Mouse (Mus musculus) cerebellum, adult 11-12 months (tissue): ENCODE measurements at regions not wholly inside any gene's neighbourhood (a gene's known extent, or its start where the extent isn't known, plus 50 kb on each side); places are given as distances from the start of the nearest gene placed in this dataset.

Experiments
- DNase-seq: peaks from one replicate; pipeline ENCODE4 v3.0.0; 2022

DNA sequence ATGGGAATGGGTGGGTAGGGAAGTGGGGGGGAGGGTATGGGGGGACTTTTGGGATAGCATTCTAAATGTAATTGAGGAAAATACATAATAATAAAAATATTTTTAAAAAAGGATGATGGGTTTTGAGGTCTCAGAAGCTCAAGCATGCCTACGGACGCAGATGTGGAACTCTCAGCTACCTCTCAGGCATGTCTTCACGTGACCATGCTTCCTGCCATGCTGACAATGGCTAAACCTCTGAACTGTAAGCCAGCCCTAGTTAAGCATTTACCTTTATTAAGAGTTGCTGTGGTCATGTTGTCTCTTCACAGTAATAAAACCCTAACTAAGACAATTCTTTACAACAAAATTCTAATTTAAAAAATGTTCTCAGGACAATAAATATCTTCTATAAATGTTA lies 80.0 kb downstream of the Tex36 start:
- DNase-seq = no peak

DNA sequence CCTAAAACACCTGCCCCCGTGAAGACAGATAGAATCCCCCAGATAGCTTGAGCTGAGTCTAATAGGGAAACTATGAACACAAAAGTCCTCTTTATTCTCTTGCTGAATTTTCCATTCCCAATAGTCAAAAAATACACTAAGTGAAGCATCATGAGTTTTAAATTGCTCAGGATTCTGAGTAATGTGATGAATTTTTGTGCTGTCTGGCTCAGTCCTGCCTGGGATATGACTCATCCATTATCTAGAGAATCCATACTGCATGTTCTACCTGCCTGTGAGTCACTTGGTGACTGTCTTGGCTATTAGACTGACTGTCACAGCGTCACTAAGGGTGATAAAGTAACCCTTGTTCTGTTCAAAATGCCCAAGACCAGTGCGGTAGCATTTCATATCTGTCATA lies 83.0 kb downstream of the Tex36 start:
- no peak for DNase-seq

GRCm38 (mm10) chr7:133517576-133517975 lies 84.4 kb downstream of the Tex36 start:
- DNase-seq = no peak

- no peak for DNase-seq
Measured at GRCm38 (mm10) chr7:133510926-133511325, 91.0 kb downstream of the Tex36 start.

DNA sequence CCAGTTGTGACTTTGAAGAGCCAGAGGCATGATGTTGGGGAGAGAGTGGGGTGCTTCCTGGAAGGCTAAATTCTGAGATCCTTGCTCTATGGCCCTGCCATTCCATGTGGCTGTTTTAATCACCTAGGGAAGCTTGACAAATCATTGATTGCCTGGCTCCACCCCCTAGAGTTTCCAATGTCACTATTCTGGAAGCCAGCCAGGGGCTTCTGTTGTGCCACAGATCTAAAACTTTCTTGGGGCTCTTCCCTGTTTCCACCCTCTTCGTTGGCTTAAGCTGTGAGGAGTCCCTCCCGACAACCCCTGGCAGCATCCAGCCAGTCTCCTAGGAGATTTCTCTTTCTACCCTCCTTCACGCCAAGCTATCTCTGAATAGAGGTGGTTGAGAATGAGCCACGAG lies 92.5 kb downstream of the Tex36 start:
- DNase-seq = no peak

GRCm38 (mm10) chr7:133508370-133509012 lies 93.5 kb downstream of the Tex36 start:
- DNase-seq = no peak

DNA sequence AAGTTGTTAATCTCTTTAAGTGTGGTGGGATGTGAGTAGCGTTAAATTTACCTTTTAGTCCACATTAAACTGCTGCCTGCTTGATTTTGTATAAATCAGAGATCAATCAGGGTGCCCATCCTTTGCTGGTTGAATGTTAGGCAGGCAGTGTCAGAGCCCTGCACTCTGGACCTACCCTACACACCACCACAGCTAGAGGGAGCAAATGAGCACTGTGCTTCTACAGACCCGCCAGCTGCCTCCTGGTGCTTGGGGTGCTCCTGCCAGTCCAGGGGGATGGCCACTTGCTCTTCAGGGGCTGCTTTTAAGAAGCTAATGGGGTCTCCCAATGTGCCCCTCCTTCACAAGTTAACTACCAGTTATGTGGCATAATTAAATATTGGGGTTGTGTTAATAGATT lies 96.3 kb downstream of the Tex36 start:
- DNase-seq = no peak

GRCm38 (mm10) chr7:133503946-133504345 lies 98.0 kb downstream of the Tex36 start:
- no peak for DNase-seq

DNA sequence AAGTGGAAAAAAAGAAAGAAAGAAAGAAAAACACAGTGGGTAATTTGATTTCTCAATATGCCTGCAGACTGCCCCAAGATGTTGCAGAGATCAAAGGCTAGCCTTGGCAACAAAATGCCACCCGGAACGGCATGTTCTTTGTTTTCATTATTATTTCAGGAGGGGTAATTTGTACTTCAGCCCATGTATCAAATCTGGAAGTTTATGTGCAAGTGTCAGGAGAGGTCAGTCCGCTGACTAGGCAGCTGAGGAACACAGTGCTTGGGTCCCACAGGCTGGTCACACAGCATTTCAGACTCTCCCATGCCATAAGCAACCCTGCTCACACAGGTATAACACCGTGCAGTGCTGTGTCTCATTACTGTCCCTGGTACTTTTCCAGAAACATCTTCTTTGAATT lies 99.2 kb downstream of the Tex36 start:
- DNase-seq = no peak

DNA sequence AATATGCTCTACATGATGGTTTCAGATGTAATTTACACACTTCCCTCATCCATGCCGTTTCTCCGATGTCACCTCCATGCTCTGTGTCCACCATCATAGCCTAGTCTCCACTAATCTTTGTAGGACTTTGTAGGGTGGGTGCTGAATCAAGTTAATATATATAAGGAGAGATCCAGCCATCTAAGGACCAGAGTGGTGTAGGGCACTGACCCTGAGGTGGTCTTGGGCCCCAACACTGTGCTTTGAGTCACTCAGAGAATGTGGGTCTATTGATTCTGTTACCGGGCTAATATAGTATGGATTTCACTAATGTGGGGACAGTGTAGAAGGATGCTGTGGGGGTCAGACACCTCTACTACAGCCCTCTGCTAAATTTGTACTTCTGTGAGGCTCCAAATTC lies 104.4 kb downstream of the Tex36 start:
- no peak for DNase-seq

- DNase-seq = no peak
Measured at GRCm38 (mm10) chr7:133494982-133495550, 106.9 kb downstream of the Tex36 start.

DNA sequence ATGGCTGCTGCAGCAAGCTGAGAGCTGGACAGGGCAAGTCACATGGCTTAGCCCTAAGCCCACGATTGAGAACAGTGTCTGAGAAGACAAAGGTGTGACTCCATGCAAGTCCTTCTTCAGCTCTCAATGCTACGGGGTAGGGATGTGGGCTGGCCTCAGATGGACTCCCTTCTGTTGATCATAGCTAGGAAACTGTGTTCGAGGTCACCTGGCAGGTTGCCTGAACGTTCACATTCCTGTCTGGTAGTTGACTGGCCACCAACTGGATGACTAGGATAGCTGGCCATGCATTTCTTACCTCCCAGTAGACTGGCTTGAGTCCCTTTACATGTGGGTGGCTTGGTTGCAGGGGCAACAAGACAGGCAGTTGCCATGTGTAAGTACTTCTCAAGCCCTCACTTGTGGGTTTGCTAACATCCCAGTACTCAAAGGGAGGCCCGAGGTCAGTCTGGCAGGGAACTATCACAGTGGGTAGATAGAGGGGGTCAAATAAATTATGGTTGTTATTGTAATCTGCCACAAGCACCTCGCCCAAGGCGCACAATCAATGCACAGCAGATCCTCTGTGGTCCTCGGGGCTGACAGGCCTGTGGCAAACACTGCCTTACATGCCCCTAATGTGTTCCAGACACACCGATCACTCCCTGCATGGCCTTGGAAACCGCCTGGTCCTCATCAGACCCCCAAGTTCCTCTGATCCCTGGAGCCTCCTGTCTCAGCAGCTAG lies 107.5 kb downstream of the Tex36 start:
- DNase-seq = no peak

DNA sequence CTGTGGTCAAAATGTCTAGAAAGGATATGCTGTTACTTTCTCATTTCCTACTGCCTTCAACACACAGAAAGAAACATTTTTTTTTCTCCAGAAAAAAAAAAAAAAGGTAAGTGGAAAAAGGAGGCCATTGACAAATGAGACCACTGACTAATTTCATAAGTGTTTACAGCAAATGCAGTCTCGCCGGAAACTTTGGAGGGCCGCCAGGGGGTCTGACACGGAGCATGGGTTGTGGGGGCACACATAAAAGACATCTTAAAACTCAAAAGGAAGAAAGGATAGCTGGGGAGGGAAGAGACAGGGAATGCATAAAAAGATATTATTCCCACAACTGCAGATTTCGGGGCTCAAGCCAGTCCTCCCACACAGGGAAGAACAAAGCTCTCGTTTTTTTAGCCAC lies 109.3 kb downstream of the Tex36 start:
- no peak for DNase-seq

DNA sequence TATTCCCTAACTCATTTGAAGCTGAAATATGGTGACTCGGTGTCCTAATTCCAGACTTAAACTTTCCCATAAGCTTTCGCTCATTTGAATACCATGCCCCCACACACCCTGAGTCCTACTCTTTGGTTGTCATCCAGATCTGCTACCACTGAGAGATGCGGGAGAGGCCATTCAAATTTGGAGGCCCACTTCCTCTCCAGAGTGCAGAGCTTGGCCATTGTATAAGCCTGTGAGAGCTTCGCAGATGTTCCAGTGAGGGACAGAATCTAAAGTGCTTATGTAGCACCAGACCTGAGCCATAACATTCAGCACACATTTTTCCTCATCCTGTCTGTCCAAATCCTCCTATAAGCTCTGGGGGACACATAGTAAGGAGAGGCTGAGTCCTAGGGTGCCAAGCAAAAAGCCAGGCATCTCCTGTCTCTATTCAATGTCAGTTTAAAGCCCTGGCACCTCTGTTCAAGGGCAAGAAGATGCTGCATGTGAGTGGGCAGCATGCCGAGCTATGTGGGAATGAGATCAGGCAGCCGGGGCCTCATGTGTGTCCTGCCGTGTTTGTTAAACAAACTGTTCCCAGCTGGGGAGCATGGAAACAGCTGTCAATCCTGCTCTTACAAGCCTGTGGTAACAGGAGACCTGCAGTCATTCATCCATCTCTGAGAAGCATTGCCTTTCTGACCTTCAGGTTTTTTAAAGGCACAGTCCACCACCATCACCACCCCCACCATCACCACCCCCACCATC lies 113.9 kb downstream of the Tex36 start:
- DNase-seq = no peak

DNA sequence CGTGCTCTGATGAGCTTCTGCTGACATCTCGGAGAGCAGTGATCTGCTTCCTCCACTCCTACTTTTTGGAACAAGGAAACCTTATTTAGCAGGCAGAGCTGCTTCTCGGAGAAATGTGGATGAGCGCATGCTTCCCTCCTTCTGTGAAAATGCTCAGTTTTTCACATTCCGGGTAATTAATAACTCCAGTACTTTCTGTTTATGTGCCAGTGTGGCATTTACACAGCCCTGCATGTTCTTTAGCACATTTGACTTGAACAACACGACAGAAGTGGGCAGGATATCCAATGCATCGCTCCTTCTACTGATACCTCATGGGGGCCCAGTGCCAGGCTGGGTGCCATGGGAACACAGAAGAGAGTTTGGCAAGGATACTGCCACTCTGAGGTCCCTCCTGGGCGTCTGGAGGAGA lies 117.5 kb downstream of the Tex36 start:
- no peak for DNase-seq

GRCm38 (mm10) chr7:133481529-133481928 lies 120.4 kb downstream of the Tex36 start:
- DNase-seq = no peak

DNA sequence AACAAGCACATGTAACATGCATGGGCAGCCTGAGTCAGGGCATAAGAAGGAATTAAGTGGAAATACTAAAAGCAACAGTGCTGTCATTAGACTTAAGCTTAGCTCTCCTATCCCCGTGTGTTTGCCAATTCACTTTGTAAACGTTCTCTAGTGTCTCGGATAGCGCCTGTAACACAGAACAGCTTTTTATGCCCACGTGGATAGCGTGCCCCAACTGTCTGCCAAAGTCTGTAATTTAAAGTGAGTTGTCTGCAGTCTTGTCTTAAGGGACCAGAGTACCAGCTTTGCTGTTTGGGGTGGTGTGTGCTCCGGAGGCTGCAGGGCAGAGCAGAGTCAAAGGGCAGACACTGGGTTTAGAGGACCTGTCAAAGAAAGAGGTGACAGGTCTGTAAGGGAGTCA lies 122.3 kb downstream of the Tex36 start:
- DNase-seq = no peak

- DNase-seq = no peak
Measured at GRCm38 (mm10) chr7:133477933-133478332, 124.0 kb downstream of the Tex36 start.

GRCm38 (mm10) chr7:133477221-133477620 lies 124.7 kb downstream of the Tex36 start:
- no peak for DNase-seq

DNA sequence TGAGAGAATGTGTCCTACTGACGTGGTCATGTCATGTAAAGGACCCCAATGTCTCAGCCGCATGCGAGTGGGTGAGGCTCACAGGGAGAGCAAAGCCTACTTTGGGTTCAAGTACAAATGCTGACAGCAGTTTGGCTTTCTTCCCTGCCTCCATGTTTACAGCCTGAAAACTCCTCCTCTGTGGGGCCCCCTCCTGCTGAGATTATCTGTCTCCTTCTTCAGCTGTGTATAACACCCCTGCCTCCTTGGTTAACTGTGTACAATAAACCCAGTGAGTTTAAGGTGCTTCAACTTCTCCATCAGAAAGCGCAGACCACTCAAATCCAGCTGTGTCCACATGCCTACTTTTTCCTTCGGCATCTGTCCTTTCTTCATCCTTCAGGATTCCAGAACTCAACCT lies 130.3 kb downstream of the Tex36 start:
- no peak for DNase-seq

- DNase-seq = no peak
Measured at GRCm38 (mm10) chr7:133470620-133470958, 131.4 kb downstream of the Tex36 start.

DNA sequence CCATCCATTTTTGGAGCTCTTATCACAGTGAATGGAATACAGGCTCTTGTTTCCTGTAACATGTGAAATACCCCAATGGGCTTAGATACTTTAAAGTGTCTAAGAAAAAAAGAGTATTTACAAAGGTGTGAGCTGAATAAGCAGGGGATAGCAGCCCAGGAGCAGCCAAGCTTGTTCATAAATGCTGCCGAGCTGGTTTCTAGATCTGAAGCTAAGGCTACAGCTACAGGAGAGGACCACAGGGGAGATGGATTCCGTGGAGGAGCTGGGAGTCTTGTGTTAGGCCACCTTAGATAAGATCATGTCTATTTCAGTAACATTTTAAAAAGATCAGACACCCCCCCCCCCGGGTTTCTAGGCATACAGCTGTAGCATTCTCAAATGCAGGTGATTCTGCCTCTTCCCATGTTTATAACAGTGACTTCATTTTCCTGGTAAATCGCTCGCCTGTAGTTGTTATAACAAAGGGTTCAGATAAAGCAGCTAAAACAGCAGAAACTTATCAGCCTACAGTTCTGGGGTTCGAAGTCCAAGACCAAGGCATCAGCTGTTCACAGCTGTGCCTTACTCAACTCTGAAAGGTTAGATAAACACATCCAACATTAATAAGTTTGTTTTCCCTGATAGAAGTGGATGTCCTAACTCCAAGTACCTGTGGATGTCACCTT lies 131.9 kb downstream of the Tex36 start:
- DNase-seq = no peak

DNA sequence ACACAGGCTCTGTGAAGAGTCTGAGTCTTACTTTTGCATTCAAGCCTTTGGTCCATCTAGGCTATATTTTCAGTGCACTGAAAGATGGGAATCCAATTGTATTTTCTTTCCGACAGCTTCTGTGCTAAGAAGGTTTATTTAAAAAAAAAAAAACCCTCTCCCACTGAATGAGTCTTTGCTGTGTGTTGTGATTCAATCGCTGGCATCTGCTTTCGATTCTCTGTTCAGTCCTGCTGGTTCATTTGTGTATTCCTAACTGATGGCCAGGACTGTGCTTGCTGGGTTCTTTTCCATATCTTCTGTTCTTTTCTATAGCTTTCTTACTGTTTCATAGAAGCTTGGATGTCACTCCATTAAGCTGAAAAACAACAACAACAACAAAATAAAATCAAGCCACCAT lies 132.9 kb downstream of the Tex36 start:
- no peak for DNase-seq
